Mouse (Mus musculus) testis, postnatal 14 days (tissue): ENCODE measurements around the gene Arel1.
A peak's percentile ranks its signal among the peaks of the same experiment; 100 is the strongest.

Experiments
- DNase-seq: peaks from one replicate; pipeline ENCODE4 v3.0.0; 2021; ENCODE audit warnings: low spot score

The Arel1 gene

GRCm38 (mm10) chr12:84907024-84907626 is 63.6 kb downstream of the Arel1 start:
- DNase-seq, result no peak

- no peak for DNase-seq
Observed at GRCm38 (mm10) chr12:84904399-84904798, 66.3 kb downstream of the Arel1 start.

GRCm38 (mm10) chr12:84900317-84900716 is 70.4 kb downstream of the Arel1 start:
- DNase-seq, result no peak

GRCm38 (mm10) chr12:84897322-84897721 is 73.4 kb downstream of the Arel1 start:
- DNase-seq, result no peak

- no peak for DNase-seq
Observed at GRCm38 (mm10) chr12:84896235-84896634, 74.5 kb downstream of the Arel1 start.

- DNase-seq, result no peak
Observed at GRCm38 (mm10) chr12:84893648-84894628, 76.8 kb downstream of the Arel1 start.

GRCm38 (mm10) chr12:84890289-84890688 is 80.4 kb downstream of the Arel1 start:
- no peak for DNase-seq

- DNase-seq, result peak; percentile 19
Observed at GRCm38 (mm10) chr12:84885107-84885876, 85.4 kb downstream of the Arel1 start.

GRCm38 (mm10) chr12:84884423-84885076 is 86.2 kb downstream of the Arel1 start:
- DNase-seq, result no peak

GRCm38 (mm10) chr12:84882796-84883195 is 87.9 kb downstream of the Arel1 start:
- no peak for DNase-seq

- no peak for DNase-seq
Observed at GRCm38 (mm10) chr12:84880091-84880490, 90.6 kb downstream of the Arel1 start.

GRCm38 (mm10) chr12:84876481-84877121 is 94.1 kb downstream of the Arel1 start, which contains the start of gene Ltbp2:
Ltbp2 (minus strand) TSS chr12:84876532.
- DNase-seq, result peak; percentile 89

- peak; percentile 24 for DNase-seq
Observed at GRCm38 (mm10) chr12:84875761-84876480, 94.8 kb downstream of the Arel1 start.

- no peak for DNase-seq
Observed at GRCm38 (mm10) chr12:84873434-84873833, 97.3 kb downstream of the Arel1 start.

- no peak for DNase-seq
Observed at GRCm38 (mm10) chr12:84872310-84872709, 98.4 kb downstream of the Arel1 start.
